ENCODE assay signal across 17 mouse cellular contexts in genomic region chr10:122603960-122604359, GRCm38 (mm10).
"Had no signal": no experiment of that assay in that cellular context is flagged by ENCODE, and none has a peak within 500 bp of the region (broad histone marks: within the 10 kb centered on the region; RNA-seq: fewer than 3 reads in every experiment).

No protein-coding gene starts in this region.

- H3K9me3 ChIP-seq: midbrain, embryonic 10.5 days; midbrain, embryonic 12.5 days; neural tube, embryonic 13.5 days; neural tube, embryonic 15.5 days had no signal

- H3K4me3 ChIP-seq: midbrain, embryonic 10.5 days; midbrain, embryonic 12.5 days; myocyte; neural tube, embryonic 13.5 days; neural tube, embryonic 15.5 days had no signal

- DNase-seq: lung, adult 18-20 months; lung, embryonic 14.5 days; lung, postnatal 10 days; lung, postnatal 4 days; retina, postnatal 1 day; right cerebral cortex, adult 18-20 months; right cerebral cortex, postnatal 25 days; right cerebral cortex, postnatal 4 days; spleen, adult 18-20 months; thymus, adult 18-20 months; thymus, postnatal 14 days; thymus, postnatal 36 days had no signal

- H3K27me3 ChIP-seq: midbrain, embryonic 12.5 days; neural tube, embryonic 13.5 days; neural tube, embryonic 15.5 days had no signal

- H3K27ac ChIP-seq: midbrain, embryonic 10.5 days; midbrain, embryonic 12.5 days; neural tube, embryonic 13.5 days; neural tube, embryonic 15.5 days had no signal

- H3K4me2 ChIP-seq: lung, embryonic 14.5 days; midbrain, embryonic 12.5 days; neural tube, embryonic 13.5 days; neural tube, embryonic 15.5 days had no signal

- H3K9ac ChIP-seq: lung, embryonic 14.5 days; midbrain, embryonic 12.5 days; neural tube, embryonic 13.5 days; neural tube, embryonic 15.5 days had no signal

- H3K36me3 ChIP-seq: midbrain, embryonic 10.5 days; midbrain, embryonic 12.5 days; neural tube, embryonic 13.5 days; neural tube, embryonic 15.5 days had no signal
